Mouse (Mus musculus): Measurements from ENCODE around the gene Amelx. TPM values are rescaled to one million over a fixed set of nuclear protein-coding genes. Genes with fewer than 3 reads are reported as not detected.

Amelx gene
- polyA plus RNA-seq, 1 experiment from 2014 or later: not detected

GRCm38 (mm10) chrX:169140467-169140866, 46.5 kb downstream of the Amelx start:
- ATAC-seq: no peak
- no peaks in the 10 kb centered on the region for H3K36me3 ChIP-seq (ENCODE audit: control insufficient read depth, insufficient read depth, low read length)
- no peak overlapping the region for H3K27ac ChIP-seq (ENCODE audit: low read length)
- WGBS: 91% methylated on average over 9 of the region's 9 CpGs
- no peaks in the 10 kb centered on the region for H3K9me3 ChIP-seq (replicated peaks; ENCODE audit: control insufficient read depth, low read length, poor library complexity, severe bottlenecking)
- no peak overlapping the region for H3K9ac ChIP-seq (ENCODE audit: low read depth, low read length)
- no peaks in the 10 kb centered on the region for H3K27me3 ChIP-seq (ENCODE audit: control insufficient read depth, insufficient read depth, low read depth, low read length)
- no peaks in the 10 kb centered on the region for H3K4me1 ChIP-seq (ENCODE audit: control insufficient read depth, insufficient read depth, low read length)
- no peak overlapping the region for H3K4me3 ChIP-seq (ENCODE audit: low read depth, low read length)
- no peak overlapping the region for H3K4me2 ChIP-seq (ENCODE audit: low read length)

GRCm38 (mm10) chrX:169139758-169140157, 47.2 kb downstream of the Amelx start:
- no peaks in the 10 kb centered on the region for H3K27me3 ChIP-seq (ENCODE audit: control insufficient read depth, insufficient read depth, low read depth, low read length)
- H3K4me3 ChIP-seq (ENCODE audit: low read depth, low read length): no peak overlapping the region
- no peak overlapping the region for H3K27ac ChIP-seq (ENCODE audit: low read length)
- no peak overlapping the region for H3K4me2 ChIP-seq (ENCODE audit: low read length)
- H3K9me3 ChIP-seq (replicated peaks; ENCODE audit: control insufficient read depth, low read length, poor library complexity, severe bottlenecking): no peaks in the 10 kb centered on the region
- no peaks in the 10 kb centered on the region for H3K4me1 ChIP-seq (ENCODE audit: control insufficient read depth, insufficient read depth, low read length)
- no peak for ATAC-seq
- no peaks in the 10 kb centered on the region for H3K36me3 ChIP-seq (ENCODE audit: control insufficient read depth, insufficient read depth, low read length)
- WGBS: 85% methylated on average over 7 of the region's 7 CpGs
- H3K9ac ChIP-seq (ENCODE audit: low read depth, low read length): no peak overlapping the region

Other genes with a start within 250 kb of the Amelx start
- gene Hccs, start 133.2 kb upstream of the Amelx start, polyA plus RNA-seq (2015; fragmentation: Nextera tagmentation; extraction: Ambion mirVana): 36.4 and 37.1 TPM in 2 replicates

All from midbrain, embryonic 16.5 days (tissue).